Mouse (Mus musculus): ENCODE measurements around the gene Six6. TPM values are rescaled to one million over a fixed set of nuclear protein-coding genes. Genes with fewer than 3 reads are reported as not detected.

The Six6 gene
- not detected for total RNA-seq (2021)

DNA sequence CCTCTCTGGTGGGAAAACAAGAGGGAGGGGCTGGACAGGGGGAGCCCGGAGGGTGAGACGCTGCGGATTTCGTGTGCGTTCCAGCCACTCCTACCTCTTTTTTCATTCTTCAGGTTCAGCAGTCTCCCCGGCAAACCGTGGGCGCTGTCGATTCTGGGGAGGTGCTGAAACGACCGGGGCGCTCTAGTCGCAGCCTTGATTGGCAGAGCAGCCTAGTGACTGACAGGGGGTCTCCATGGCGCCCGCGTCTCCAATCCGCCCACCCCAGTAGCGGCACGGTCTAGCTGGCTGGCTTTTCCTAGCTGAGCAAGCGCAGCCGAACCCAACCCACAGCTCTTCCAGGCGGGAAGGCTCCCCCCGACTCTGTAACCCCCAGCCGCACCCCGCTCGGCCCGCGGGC is at the start of gene Six6:
Six6 (plus strand) TSS at position 277 of the 400 bp plus-strand sequence.
- no peak for DNase-seq

DNA sequence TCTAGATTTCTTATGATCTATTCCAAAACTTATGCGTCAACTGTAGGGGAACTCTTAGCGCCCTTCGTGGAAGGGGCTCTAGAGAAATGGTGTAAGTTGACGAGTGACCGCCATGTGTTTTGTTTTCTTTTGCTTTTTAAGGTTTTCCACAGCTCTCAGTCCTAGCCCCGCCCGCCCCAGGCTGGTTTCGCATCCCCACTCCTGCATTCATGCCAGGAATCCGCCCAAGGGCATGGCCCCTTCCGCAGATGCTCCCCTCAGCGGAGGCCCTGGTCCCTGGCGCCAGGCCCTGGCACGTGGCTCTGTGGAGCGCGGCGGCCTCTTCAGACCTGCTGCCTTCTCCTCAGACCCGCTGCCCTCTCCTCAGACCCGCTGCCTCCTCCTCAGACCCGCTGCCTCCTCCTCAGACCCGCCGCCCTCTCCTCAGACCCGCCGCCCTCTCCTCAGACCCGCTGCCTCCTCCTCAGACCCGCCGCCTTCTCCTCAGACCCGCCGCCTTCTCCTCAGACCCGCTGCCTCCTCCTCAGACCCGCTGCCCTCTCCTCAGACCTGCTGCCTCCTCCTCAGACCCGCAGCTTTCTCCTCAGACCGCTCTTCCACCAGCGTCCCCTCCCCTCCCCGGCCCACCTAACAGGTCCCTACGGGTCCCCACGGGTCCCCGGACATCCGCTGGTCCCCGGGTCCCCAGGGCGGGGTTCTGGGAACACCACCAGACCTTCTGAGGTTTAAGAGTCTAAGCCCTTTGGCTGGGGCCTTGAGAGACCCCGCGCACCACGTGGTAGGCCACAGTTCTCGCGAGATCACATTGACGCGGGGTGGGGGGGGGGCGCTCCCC is 22.3 kb upstream of the Six6 start:
- no peak for DNase-seq

DNA sequence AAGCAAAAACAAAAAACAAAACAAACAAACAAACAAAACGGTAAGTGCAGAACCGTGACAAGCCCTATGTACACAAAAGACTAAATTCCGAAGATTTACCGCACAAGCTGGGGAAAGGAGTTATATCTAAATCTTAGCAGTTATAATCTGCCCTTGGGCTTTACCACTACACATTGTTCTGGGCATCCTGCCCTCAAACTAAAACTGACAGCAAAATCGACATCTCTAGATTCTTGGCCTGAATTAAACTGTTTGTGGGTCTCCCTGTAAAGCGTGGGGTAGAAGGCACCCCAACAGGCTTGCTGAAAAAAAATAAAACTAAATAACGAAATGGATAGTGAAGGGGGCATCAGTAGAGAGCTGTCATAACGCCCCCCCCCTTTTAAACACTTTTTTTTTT is 2.9 kb upstream of the Six6 start:
- no peak for DNase-seq

DNA sequence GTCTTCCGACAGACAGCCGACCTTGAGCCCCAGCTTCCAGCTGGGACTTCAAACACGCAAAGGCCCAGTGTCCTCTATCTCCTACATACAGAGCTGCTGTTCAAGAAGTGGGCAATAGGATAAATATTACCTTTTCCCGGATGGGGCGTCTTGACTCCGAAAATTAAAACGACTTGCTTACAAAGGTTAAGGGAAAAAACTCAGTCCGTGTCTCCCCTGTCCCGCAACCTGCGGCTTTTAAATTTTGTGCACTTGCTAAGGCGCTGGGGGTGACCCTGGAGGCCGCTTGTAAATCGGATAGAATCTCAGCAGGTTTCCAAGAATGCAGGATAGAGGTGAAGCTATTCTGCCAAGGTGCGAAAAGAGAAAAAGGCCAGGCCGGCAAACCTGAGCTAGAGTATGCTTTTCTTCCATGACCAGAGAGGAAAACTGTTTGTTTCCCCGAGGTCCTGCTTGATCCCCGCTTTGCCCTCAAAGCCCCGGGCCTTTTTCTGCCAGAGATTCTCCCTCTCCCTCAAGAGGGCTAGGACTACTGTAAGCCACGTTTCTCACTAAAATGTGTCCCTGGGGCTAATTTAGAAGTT is 2.1 kb upstream of the Six6 start:
- DNase-seq: no peak

DNA sequence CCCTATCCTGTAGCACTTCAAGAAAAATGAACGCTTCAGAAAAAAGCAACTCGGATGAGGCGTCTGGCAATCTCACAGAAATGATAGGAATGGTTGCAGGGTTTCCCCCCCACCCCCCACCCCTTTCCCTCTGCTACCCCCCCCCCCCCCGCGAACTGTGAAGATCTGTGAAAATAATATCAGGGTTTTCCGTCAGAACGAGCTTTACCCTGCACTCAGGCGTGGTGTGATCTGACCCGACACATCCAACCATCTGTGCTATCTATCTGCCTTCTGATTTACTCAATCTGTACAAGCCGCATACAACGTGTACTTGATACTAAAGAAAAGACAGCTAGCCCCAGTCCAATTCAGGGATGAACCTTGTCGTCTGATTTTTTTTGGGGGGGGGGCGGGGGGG is 1.5 kb upstream of the Six6 start:
- DNase-seq: no peak

DNA sequence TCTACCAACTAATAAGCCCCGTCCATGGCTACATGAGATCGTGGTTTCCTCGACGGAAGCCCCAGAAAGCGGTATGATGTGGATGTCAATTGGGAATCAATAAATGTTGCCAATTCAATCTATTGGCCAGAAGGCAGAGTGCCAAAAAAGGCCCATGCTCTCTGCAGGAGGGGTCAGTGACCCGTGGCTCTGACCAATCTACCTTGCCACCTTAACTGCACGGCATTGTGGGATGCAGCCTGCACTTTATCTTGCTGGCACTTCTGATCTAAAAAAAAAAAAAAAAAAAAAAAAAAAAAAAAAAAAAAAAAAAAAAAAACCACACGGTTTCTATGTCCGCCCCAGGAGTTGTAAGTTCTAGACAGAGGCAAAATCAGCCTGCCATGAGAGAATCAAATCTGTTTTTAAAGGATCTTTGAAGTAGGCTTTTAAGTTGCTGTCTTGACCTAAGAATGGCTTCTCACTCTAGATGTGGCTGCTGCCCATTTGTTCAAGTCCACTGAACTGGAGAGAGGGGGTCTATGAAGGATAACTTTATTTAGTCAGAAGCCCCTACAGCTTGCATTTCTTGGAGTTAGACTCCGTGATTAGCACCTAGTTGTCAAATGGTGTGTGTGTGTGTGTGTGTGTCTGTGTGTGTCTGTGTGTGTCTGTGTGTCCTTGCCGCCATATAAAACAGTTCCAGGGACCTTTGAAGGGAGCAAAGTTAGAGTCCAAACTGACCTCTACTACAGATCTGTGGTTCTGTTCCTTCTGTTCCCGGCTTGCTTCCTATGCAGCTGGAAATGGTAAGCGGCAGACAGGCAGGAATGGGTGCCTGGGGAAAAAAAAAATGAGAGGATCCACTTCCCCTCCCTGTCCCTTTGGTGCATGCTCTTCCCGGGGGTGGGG is 847 bp upstream of the Six6 start:
- DNase-seq: no peak

- DNase-seq: no peak
Observed at GRCm38 (mm10) chr12:72940071-72940821, 554 bp downstream of the Six6 start, which contains the start of gene 4930447C04Rik. Gene 4930447C04Rik, minus strand, starts transcription at chr12:72940774.

DNA sequence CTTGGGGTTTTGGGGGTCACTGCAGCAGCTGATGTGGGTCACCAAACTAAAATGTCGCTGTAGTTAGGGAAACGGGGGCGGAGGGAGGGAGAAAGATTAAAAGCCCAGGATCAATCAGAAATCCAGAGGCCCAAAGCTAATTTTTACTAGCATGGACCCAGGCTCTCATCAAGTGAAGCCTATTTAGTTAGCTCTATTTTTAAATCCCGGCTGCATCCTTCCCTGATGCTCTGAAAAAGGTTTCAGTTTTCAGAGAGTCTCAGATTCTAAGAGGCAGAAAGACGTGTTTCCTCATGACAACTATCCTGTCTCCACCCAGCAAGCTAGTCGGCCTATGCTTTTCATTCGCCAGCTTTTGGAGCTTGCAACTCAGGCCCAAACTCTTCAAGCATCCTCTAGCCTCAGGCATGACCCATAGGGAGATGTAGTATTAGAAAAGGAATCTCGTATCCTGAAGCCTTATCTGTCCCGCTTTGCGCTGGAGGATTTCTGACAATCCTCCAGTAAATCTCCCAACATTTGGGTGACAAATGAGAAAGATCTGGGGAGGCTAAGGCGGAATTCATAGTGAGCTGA is 1.2 kb downstream of the Six6 start:
- DNase-seq: no peak

DNA sequence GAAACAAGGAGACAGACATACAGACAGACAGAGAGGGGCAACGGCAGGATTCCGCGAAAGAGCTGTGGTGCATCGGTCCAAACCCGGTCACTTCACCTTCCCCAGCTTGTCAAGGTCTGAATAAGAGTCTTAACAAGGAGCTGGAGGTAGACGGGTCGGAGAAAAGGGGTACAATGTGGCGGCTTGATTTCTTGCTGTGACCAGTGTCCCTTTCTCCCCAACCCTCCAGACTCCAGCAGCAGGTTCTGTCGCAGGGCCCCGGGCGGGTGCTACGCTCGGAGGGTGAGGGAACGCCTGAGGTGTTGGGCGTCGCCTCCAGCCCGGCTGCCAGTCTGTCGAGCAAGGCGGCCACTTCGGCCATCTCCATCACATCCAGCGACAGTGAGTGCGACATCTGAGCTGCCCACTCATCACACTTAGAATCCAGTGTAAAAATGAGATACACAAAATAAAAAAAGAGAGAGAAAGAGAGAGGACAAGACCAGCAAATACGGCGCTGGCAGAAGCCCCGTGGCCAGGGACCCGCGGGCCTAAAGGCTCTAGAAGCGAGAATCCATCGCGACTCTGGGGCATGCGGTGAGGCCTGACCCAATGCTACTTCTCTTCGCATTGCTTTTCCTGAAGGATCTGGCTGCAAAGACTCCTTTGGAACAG is 1.8 kb downstream of the Six6 start:
- DNase-seq: no peak

GRCm38 (mm10) chr12:72942171-72942570 is 2.5 kb downstream of the Six6 start:
- no peak for DNase-seq

- no peak for DNase-seq
Observed at GRCm38 (mm10) chr12:72943574-72944110, 4.0 kb downstream of the Six6 start.

DNA sequence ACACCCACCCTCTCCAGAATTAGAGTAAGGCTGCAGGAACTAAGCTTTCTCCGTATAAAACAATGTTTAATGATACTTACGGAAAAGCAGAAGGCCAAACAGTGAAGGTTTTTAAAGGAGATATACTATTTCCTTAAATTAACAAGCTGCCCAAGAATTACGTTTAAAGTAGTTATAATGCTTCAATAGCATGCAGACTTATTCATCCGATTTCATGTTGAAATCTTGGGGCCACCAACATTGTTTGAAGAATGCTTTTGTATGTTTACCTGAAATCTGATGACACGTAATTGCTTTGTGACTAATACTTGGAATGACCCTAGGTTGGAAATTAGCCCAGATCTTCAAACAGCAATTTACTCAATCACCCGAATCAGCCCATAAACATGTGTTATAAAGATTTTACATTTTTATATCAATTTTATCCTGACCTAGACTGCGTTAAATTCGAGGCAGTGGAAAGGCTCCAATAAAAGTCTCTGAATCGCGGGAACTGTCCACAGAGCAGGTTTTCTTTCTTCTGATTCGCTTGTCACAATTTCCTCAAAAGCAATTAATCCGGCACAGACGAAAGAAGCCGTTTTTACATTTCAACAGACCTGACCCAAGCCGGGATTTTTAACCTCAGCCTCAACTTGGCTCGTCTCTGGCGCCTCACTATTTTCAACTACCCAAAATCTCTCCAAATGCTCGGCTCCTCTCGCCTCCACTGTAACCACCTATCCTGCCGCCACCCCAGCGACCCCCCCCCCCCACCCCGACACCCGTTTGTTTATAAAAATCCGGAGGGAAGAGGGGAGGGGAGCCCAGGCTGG is 4.9 kb downstream of the Six6 start:
- no peak for DNase-seq

GRCm38 (mm10) chr12:72945301-72946063 is 5.8 kb downstream of the Six6 start:
- no peak for DNase-seq

- no peak for DNase-seq
Observed at GRCm38 (mm10) chr12:72946064-72946395, 6.3 kb downstream of the Six6 start.

GRCm38 (mm10) chr12:72946805-72947204 is 7.1 kb downstream of the Six6 start:
- DNase-seq: no peak

DNA sequence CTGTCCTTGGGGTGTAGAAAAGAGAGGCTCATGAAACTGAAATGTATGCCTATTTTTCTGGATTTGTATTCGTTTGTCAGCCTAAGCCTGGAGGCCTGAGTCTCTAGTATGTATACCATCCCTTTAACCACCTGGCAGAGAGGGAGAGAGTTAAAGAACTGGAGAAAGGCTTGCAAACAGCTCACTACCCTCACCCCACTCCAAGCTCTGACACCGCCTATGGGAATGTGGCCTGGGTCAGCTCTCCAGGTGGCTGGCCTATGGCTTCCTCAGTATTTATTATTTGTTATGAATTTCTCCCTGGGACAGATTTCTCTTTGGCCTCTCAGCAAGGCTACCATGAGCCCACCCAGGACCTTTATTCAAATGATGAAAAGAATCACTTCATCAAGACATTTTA is 7.6 kb downstream of the Six6 start:
- DNase-seq: no peak

DNA sequence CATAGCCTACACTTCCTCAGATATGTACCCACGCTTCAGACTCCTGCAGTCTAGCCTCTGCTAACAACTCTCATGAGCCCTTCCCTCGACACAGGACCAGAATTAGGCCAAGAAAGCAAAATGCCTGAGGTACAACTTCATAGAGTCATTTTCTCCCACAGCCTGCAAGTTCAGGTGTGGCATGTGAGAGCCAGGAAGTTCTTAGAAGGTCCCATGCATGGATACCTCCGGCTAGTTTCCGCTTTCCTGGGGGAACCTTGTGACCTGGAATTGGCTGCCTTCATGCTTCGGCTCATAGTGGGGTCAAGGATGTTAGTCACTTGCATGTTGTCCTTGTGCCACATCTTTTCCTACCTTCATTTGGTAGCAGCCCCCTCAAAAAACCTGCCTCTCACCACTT is 13.4 kb downstream of the Six6 start:
- no peak for DNase-seq

GRCm38 (mm10) chr12:72953858-72954257 is 14.2 kb downstream of the Six6 start:
- no peak for DNase-seq

DNA sequence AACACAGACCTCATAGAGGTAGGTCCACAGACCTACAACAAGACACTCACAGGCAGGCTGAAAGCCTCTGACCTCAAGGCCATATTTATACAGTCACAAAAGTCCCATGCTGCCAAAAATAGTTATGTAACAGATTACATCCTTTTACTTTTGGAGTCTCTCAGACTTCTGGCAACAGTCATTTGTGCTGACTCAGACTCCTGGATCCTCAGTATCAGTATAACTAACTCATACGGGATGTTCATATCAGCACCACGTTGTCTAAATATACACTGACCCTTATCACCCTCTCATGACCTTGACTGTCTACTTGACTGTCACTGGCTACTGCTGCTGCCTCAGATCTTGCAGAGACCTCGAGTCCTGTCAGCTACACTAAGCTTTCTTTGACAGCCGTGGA is 15.2 kb downstream of the Six6 start:
- no peak for DNase-seq

Data from layer of hippocampus, postnatal 36 days (tissue).